Mouse (Mus musculus) olfactory bulb, adult 2 months (tissue): ENCODE results near the gene Tnpo1.
A peak's percentile ranks its signal among the peaks of the same experiment; 100 is the strongest.

Experiments
- CTCF ChIP-seq: fragments of 200-500 bp; IDR thresholded peaks from 2 replicates; pipeline ENCODE4 v1.5.1; 2012; ENCODE audit warnings: low read depth, mild to moderate bottlenecking, low read length, moderate library complexity; ENCODE audit not compliant: insufficient read depth
- POLR2A ChIP-seq: fragments of 200-500 bp; IDR thresholded peaks from 2 replicates; pipeline ENCODE4 v1.6.1; 2012; ENCODE audit warnings: mild to moderate bottlenecking, low read depth, low read length, moderate library complexity; ENCODE audit not compliant: insufficient read depth

GRCm38 (mm10) chr13:98919695-98920094 is 6.5 kb downstream of the Tnpo1 start:
- TF ChIP-seq POLR2A (0 out of 2 replicates have a peak, but pooled peaks have one; percentile 20), CTCF (no peak)
